24 mouse cellular contexts compared by ENCODE assay signal in the genomic region with DNA sequence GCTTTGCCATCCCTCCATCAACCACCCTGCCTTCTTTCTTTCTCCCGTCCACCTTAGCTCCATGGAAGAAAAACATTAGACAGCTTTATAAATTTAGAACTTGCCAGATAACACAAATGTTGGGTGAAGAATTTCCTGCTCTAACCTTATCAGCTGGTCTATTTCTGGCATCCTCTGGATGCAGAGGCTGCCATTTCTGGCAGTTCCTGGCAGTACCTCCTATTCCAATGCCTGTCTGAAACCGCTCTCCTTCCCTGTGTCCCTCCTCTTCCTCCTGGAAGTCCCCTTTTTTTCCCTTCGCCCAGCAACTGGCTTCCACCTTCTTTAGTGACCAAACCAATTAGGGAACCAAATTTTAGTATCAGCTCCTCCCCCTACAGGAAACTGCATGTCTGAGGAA.
DNase-seq lines count a peak whose midpoint lies in the region; ATAC-seq and TF ChIP-seq lines count a peak whose summit lies in the region.
"Had no signal": no experiment of that assay in that cellular context is flagged by ENCODE, and none has a peak within 500 bp of the region (broad histone marks: within the 10 kb centered on the region; RNA-seq: fewer than 3 reads in every experiment).

No protein-coding gene starts in this region.

- no peak for TF ChIP-seq CTCF in left cerebral cortex, adult 2 months (IDR thresholded peaks at IDR 0.05)

- H3K9ac ChIP-seq in heart, embryonic 13.5 days = no peak overlapping the region
- H3K9ac ChIP-seq: embryonic facial prominence, embryonic 12.5 days; kidney, embryonic 15.5 days; limb, embryonic 15.5 days; liver, embryonic 13.5 days; midbrain, embryonic 13.5 days; neural tube, embryonic 13.5 days had no signal

- peak; percentile 24 for DNase-seq in heart, adult 8-10 months (ENCODE audit: low spot score)
- DNase-seq in heart, postnatal 10 days = peak; percentile 55 to 62
- no peak for DNase-seq in right cerebral cortex, adult 2 months (ENCODE audit: low spot score in 2 of 2)
- DNase-seq in left cerebral cortex, adult 2 months (ENCODE audit: extremely low spot score in 1 of 2, low spot score in 2 of 2) = no peak
- DNase-seq: adrenal gland, adult 2 months; cerebellum, adult 8-10 months; cerebellum, postnatal 25 days; kidney, adult 18-20 months; kidney, postnatal 25 days; liver, embryonic 13.5 days; lung, adult 18-20 months; lung, postnatal 4 days had no signal

- ATAC-seq in common myeloid progenitor, adult 5-6 weeks (replicated peaks; ENCODE audit: low read depth, poor library complexity, severe bottlenecking) = 0 out of 2 replicates have a peak, but pooled peaks have one; percentile 25
- no peak for ATAC-seq in heart, embryonic 13.5 days (ENCODE audit: extremely low read depth, insufficient number of reproducible peaks, low FRiP score, low TSS enrichment)
- no peak for ATAC-seq in granulocyte monocyte progenitor cell, adult 5-6 weeks (replicated peaks; ENCODE audit: poor library complexity, severe bottlenecking)
- ATAC-seq: forebrain, embryonic 14.5 days; hindbrain, embryonic 16.5 days; lung, postnatal 0 days; midbrain, embryonic 13.5 days had no signal

- intact Hi-C loops in heart, postnatal 10 days (cut with DNase I) = no loop called here
- intact Hi-C loops in left cerebral cortex, adult 2 months (cut with DNase I) = no loop called here

- peaks cover 19% of the 10 kb centered on the region for H3K4me1 ChIP-seq in heart, embryonic 13.5 days
- H3K4me1 ChIP-seq: embryonic facial prominence, embryonic 12.5 days; limb, embryonic 10.5 days; limb, embryonic 15.5 days; liver, embryonic 13.5 days; midbrain, embryonic 13.5 days; neural tube, embryonic 13.5 days had no signal

- WGBS in heart, embryonic 13.5 days = 22% methylated on average over 3 of the region's 3 CpGs

- H3K27me3 ChIP-seq in heart, embryonic 13.5 days (replicated peaks) = no peaks in the 10 kb centered on the region
- H3K27me3 ChIP-seq: embryonic facial prominence, embryonic 12.5 days; kidney, embryonic 15.5 days; limb, embryonic 15.5 days; liver, embryonic 13.5 days; midbrain, embryonic 13.5 days; neural tube, embryonic 13.5 days had no signal

- H3K9me3 ChIP-seq in heart, embryonic 13.5 days = no peaks in the 10 kb centered on the region; the same call in 1 of the 2 replicates
- H3K9me3 ChIP-seq: embryonic facial prominence, embryonic 12.5 days; kidney, embryonic 15.5 days; limb, embryonic 10.5 days; limb, embryonic 15.5 days; liver, embryonic 13.5 days; midbrain, embryonic 13.5 days; neural tube, embryonic 13.5 days had no signal

- H3K27ac ChIP-seq in heart, embryonic 13.5 days (replicated peaks) = peak overlapping the region; percentile 71
- H3K27ac ChIP-seq in left cerebral cortex, adult 2 months = no peak overlapping the region
- H3K27ac ChIP-seq: embryonic facial prominence, embryonic 12.5 days; kidney, embryonic 15.5 days; limb, embryonic 10.5 days; limb, embryonic 15.5 days; liver, embryonic 13.5 days; midbrain, embryonic 13.5 days; neural tube, embryonic 13.5 days had no signal

- no peaks in the 10 kb centered on the region for H3K36me3 ChIP-seq in heart, embryonic 13.5 days
- H3K36me3 ChIP-seq: embryonic facial prominence, embryonic 12.5 days; kidney, embryonic 15.5 days; limb, embryonic 10.5 days; limb, embryonic 15.5 days; liver, embryonic 13.5 days; midbrain, embryonic 13.5 days; neural tube, embryonic 13.5 days had no signal

- H3K4me2 ChIP-seq in heart, embryonic 13.5 days = peak overlapping the region; percentile 46
- H3K4me2 ChIP-seq: embryonic facial prominence, embryonic 12.5 days; kidney, embryonic 15.5 days; limb, embryonic 15.5 days; liver, embryonic 13.5 days; midbrain, embryonic 13.5 days; neural tube, embryonic 13.5 days had no signal

- 0 out of 2 replicates have a peak overlapping the region, but pooled peaks have one; percentile 5 for H3K4me3 ChIP-seq in heart, embryonic 13.5 days
- H3K4me3 ChIP-seq in left cerebral cortex, adult 2 months = no peak overlapping the region
- H3K4me3 ChIP-seq: embryonic facial prominence, embryonic 12.5 days; kidney, embryonic 15.5 days; limb, embryonic 10.5 days; limb, embryonic 15.5 days; liver, embryonic 13.5 days; midbrain, embryonic 13.5 days; neural tube, embryonic 13.5 days had no signal

Comparison
In these comparisons a context has a peak if more than half of its experiments do, and no peak if none do; other contexts are left out.
1. DNase-seq: peak in heart, adult 8-10 months (single experiment) and heart, postnatal 10 days (2 of 2); none in right cerebral cortex, adult 2 months (0 of 2) and left cerebral cortex, adult 2 months (0 of 2).